Mouse (Mus musculus): ENCODE measurements around the gene Cds2. TPM values are rescaled to one million over a fixed set of nuclear protein-coding genes. Genes with fewer than 3 reads are reported as not detected.

Gene Cds2
- polyA plus RNA-seq, 1 experiment from 2014 or later, result 43.7 TPM

- Histone ChIP-seq H3K4me3 (no peak overlapping the region), H3K36me3 (no peaks in the 10 kb centered on the region), H3K9me3 (replicated peaks) (no peaks in the 10 kb centered on the region), H3K4me2 (replicated peaks) (no peak overlapping the region), H3K27me3 (no peaks in the 10 kb centered on the region), H3K4me1 (no peaks in the 10 kb centered on the region), H3K9ac (no peak overlapping the region), H3K27ac (no peak overlapping the region)
- no peak for ATAC-seq (ENCODE audit: low FRiP score)
- 67% methylated on average over 6 of the region's 6 CpGs for WGBS
Observed at GRCm38 (mm10) chr2:132272694-132273389, 9.9 kb downstream of the Cds2 start.

- H3K9ac ChIP-seq, result no peak overlapping the region
- no peaks in the 10 kb centered on the region for H3K4me1 ChIP-seq
- no peaks in the 10 kb centered on the region for H3K36me3 ChIP-seq
- H3K27me3 ChIP-seq, result no peaks in the 10 kb centered on the region
- no peak overlapping the region for H3K4me3 ChIP-seq
- ATAC-seq (ENCODE audit: low FRiP score), result no peak
- H3K9me3 ChIP-seq (replicated peaks), result no peaks in the 10 kb centered on the region
- 82% methylated on average over 4 of the region's 4 CpGs for WGBS
- no peak overlapping the region for H3K27ac ChIP-seq
- no peak overlapping the region for H3K4me2 ChIP-seq (replicated peaks)
Observed at GRCm38 (mm10) chr2:132275527-132275926, 12.6 kb downstream of the Cds2 start.

- H3K36me3 ChIP-seq, result no peaks in the 10 kb centered on the region
- H3K9me3 ChIP-seq (replicated peaks), result no peaks in the 10 kb centered on the region
- no peak overlapping the region for H3K9ac ChIP-seq
- no peak overlapping the region for H3K4me2 ChIP-seq (replicated peaks)
- 86% methylated on average over 4 of the region's 4 CpGs for WGBS
- no peaks in the 10 kb centered on the region for H3K4me1 ChIP-seq
- no peaks in the 10 kb centered on the region for H3K27me3 ChIP-seq
- ATAC-seq (ENCODE audit: low FRiP score), result no peak
- no peak overlapping the region for H3K27ac ChIP-seq
- no peak overlapping the region for H3K4me3 ChIP-seq
Observed at GRCm38 (mm10) chr2:132276249-132276648, 13.3 kb downstream of the Cds2 start.

- no peak overlapping the region for H3K9ac ChIP-seq
- peaks cover 20% of the 10 kb centered on the region for H3K4me1 ChIP-seq
- no peaks in the 10 kb centered on the region for H3K36me3 ChIP-seq
- WGBS, result 81% methylated on average over 8 of the region's 8 CpGs
- H3K4me2 ChIP-seq (replicated peaks), result no peak overlapping the region
- H3K27me3 ChIP-seq, result no peaks in the 10 kb centered on the region
- no peak for ATAC-seq (ENCODE audit: low FRiP score)
- H3K4me3 ChIP-seq, result no peak overlapping the region
- no peaks in the 10 kb centered on the region for H3K9me3 ChIP-seq (replicated peaks)
- H3K27ac ChIP-seq, result no peak overlapping the region
Observed at GRCm38 (mm10) chr2:132278273-132278853, 15.4 kb downstream of the Cds2 start.

GRCm38 (mm10) chr2:132279336-132279882 lies 16.5 kb downstream of the Cds2 start:
- Histone ChIP-seq H3K4me1 (peaks cover 23% of the 10 kb centered on the region), H3K4me3 (no peak overlapping the region), H3K9ac (no peak overlapping the region), H3K27ac (no peak overlapping the region), H3K36me3 (no peaks in the 10 kb centered on the region), H3K27me3 (no peaks in the 10 kb centered on the region), H3K4me2 (replicated peaks) (no peak overlapping the region), H3K9me3 (replicated peaks) (no peaks in the 10 kb centered on the region)
- WGBS, result 63% methylated on average over 3 of the region's 3 CpGs
- ATAC-seq (ENCODE audit: low FRiP score), result no peak

- no peak for ATAC-seq (ENCODE audit: low FRiP score)
- H3K4me2 ChIP-seq (replicated peaks), result no peak overlapping the region
- WGBS, result 80% methylated on average over 4 of the region's 4 CpGs
Observed at GRCm38 (mm10) chr2:132279978-132280377, 17.0 kb downstream of the Cds2 start.

GRCm38 (mm10) chr2:132280518-132281120 lies 17.7 kb downstream of the Cds2 start:
- peaks cover 27% of the 10 kb centered on the region for H3K4me1 ChIP-seq
- no peak for ATAC-seq (ENCODE audit: low FRiP score)
- H3K27me3 ChIP-seq, result no peaks in the 10 kb centered on the region
- no peak overlapping the region for H3K9ac ChIP-seq
- H3K36me3 ChIP-seq, result no peaks in the 10 kb centered on the region
- H3K4me3 ChIP-seq, result no peak overlapping the region
- H3K4me2 ChIP-seq (replicated peaks), result no peak overlapping the region
- 92% methylated on average over 10 of the region's 10 CpGs for WGBS
- no peak overlapping the region for H3K27ac ChIP-seq
- H3K9me3 ChIP-seq (replicated peaks), result no peaks in the 10 kb centered on the region

More at GRCm38 (mm10) chr2:132279978-132280377, 17.0 kb downstream of the Cds2 start:
- peaks cover 26% of the 10 kb centered on the region for H3K4me1 ChIP-seq
- no peaks in the 10 kb centered on the region for H3K36me3 ChIP-seq
- H3K27me3 ChIP-seq, result no peaks in the 10 kb centered on the region
- H3K9me3 ChIP-seq (replicated peaks), result no peaks in the 10 kb centered on the region
- no peak overlapping the region for H3K27ac ChIP-seq
- H3K9ac ChIP-seq, result no peak overlapping the region
- H3K4me3 ChIP-seq, result no peak overlapping the region

GRCm38 (mm10) chr2:132281560-132282452 lies 18.9 kb downstream of the Cds2 start:
- Histone ChIP-seq H3K9ac (no peak overlapping the region), H3K9me3 (replicated peaks) (0 out of 2 replicates have a peak, but pooled peaks cover 1% of the 10 kb centered on the region), H3K4me2 (replicated peaks) (no peak overlapping the region), H3K4me3 (no peak overlapping the region), H3K27me3 (no peaks in the 10 kb centered on the region), H3K4me1 (peaks cover 27% of the 10 kb centered on the region), H3K27ac (no peak overlapping the region), H3K36me3 (no peaks in the 10 kb centered on the region)
- 69% methylated on average over 10 of the region's 10 CpGs for WGBS
- ATAC-seq (ENCODE audit: low FRiP score), result no peak

GRCm38 (mm10) chr2:132282453-132283174 lies 19.7 kb downstream of the Cds2 start:
- Histone ChIP-seq H3K4me2 (replicated peaks) (no peak overlapping the region), H3K27me3 (no peaks in the 10 kb centered on the region), H3K4me1 (peaks cover 27% of the 10 kb centered on the region), H3K36me3 (no peaks in the 10 kb centered on the region), H3K27ac (peak overlapping the region; percentile 26; the same call in 1 of the 2 replicates), H3K4me3 (no peak overlapping the region), H3K9me3 (replicated peaks) (0 out of 2 replicates have a peak, but pooled peaks cover 4% of the 10 kb centered on the region), H3K9ac (no peak overlapping the region; the same call in 1 of the 2 replicates)
- ATAC-seq (ENCODE audit: low FRiP score), result no peak
- WGBS, result 41% methylated on average over 12 of the region's 12 CpGs

- no peak; the same call in 1 of the 2 replicates for ATAC-seq (ENCODE audit: low FRiP score)
- Histone ChIP-seq H3K36me3 (no peaks in the 10 kb centered on the region), H3K4me2 (replicated peaks) (no peak overlapping the region), H3K27ac (no peak overlapping the region), H3K4me3 (no peak overlapping the region), H3K4me1 (peaks cover 27% of the 10 kb centered on the region), H3K9me3 (replicated peaks) (0 out of 2 replicates have a peak, but pooled peaks cover 4% of the 10 kb centered on the region), H3K27me3 (no peaks in the 10 kb centered on the region), H3K9ac (no peak overlapping the region; the same call in 1 of the 2 replicates)
- 62% methylated on average over 15 of the region's 15 CpGs for WGBS
Observed at GRCm38 (mm10) chr2:132283236-132284070, 20.5 kb downstream of the Cds2 start.

Data from hindbrain, embryonic 12.5 days (tissue).